Mouse (Mus musculus): ENCODE results near the gene Zxdc. TPM values are rescaled to one million over a fixed set of nuclear protein-coding genes. Genes with fewer than 3 reads are reported as not detected.

Gene Zxdc
- polyA plus RNA-seq (2015; fragmentation: Nextera tagmentation; extraction: Ambion mirVana), result 11.0 TPM in 2 replicates

DNA sequence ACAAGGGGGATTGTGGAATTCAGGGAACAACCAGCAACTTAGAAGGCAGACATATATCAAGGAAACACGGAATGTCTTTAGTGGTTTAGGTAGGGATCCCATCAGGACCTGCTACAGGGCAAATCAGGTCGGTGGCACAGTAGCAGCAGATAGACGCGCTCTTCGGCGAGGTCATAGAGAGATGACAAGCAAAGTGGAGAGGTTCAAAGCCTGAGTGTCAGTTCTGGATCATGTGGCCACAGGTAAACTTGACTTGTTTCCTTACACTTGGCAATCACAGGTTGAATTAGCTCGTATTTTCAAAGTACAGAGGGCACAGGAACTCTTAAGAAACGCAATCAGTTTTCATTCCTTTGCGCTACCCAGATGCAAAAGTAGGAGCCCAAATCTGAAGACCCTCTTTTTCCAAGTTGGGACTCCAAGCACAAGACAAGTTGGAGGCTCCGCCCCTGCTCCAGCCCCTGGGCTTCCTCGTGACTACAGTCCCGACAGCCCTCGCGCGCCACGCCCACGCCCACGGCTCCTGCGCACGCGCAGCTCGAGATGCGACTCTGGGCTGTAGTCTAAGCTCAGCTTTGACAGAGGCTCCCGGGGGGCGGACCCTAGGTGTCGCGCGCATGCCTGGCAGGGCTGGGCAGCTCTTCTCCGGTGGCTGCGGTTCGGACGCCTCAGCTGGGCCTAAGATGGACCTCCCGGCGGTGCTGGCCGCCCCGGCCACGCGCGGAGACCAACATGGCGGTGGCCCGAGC, at the start of gene Zxdc:
Gene Zxdc (plus strand): TSS at position 517 of the 749 bp plus-strand sequence.
- peaks cover 33% of the 10 kb centered on the region for H3K4me1 ChIP-seq (replicated peaks)
- H3K4me3 ChIP-seq (replicated peaks), result peak within 1 kb of the TSS; percentile 95
- H3K9ac ChIP-seq (replicated peaks), result peak within 1 kb of the TSS; percentile 88
- peak within 1 kb of the TSS; percentile 83 for H3K27ac ChIP-seq
- no peaks in the 10 kb centered on the region for H3K9me3 ChIP-seq
- H3K36me3 ChIP-seq, result peaks cover 16% of the 10 kb centered on the region
- WGBS, result 6% methylated on average over 41 of the region's 41 CpGs
- ATAC-seq, result peak; percentile 98
- H3K4me2 ChIP-seq (replicated peaks), result peak within 1 kb of the TSS; percentile 98
- no peaks in the 10 kb centered on the region for H3K27me3 ChIP-seq

DNA sequence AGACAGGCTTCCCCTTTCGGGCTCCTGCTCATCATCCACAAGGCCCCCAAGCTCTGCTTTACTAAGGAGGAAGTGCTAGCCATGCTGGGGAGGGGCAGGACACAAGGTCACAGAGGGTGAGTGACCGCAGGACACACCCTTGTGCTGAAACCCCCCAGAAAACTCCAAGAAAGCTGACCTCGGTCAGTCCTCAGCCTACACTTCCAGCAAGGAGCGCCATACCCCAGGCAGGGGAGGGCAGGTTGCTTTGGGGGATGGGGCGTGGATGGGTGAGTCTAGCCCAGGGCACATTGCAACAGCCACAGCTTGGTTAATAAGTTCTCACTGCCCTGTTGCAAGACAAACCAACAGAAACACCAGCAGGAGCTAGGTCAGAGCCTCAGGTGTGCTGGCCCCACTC, 48.9 kb upstream of the Zxdc start:
- H3K4me3 ChIP-seq (replicated peaks), result no peak overlapping the region
- H3K27ac ChIP-seq, result no peak overlapping the region
- 80% methylated on average over 5 of the region's 5 CpGs for WGBS
- no peaks in the 10 kb centered on the region for H3K9me3 ChIP-seq
- H3K4me1 ChIP-seq (replicated peaks), result no peaks in the 10 kb centered on the region
- ATAC-seq, result no peak
- no peak overlapping the region for H3K4me2 ChIP-seq (replicated peaks)
- H3K27me3 ChIP-seq, result no peaks in the 10 kb centered on the region; the same call in 1 of the 2 replicates
- no peaks in the 10 kb centered on the region for H3K36me3 ChIP-seq
- no peak overlapping the region for H3K9ac ChIP-seq (replicated peaks)

DNA sequence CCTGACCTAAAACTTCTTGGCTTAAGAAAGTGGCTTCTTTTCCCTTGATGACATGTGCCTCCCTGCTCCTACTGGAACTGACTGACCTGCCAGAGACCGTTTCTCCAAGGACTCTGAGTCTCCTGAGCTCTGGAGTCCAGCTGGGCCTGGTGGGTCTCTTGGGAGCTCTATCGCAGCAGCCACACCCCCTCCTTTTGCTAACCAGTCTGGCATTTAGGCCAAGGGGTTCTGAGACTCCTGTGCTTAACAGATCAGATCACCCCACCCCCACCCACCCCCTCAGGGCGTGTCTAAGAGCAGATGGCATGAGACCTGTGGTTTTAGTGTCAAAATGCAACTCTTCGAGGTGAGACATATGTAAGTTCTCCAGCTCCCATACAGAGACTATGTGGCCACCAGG, 47.5 kb upstream of the Zxdc start:
- Histone ChIP-seq H3K9ac (replicated peaks) (no peak overlapping the region), H3K4me3 (replicated peaks) (no peak overlapping the region), H3K9me3 (no peaks in the 10 kb centered on the region), H3K4me1 (replicated peaks) (no peaks in the 10 kb centered on the region), H3K27ac (no peak overlapping the region), H3K36me3 (no peaks in the 10 kb centered on the region), H3K4me2 (replicated peaks) (no peak overlapping the region), H3K27me3 (no peaks in the 10 kb centered on the region; the same call in 1 of the 2 replicates)
- WGBS, result 46% methylated on average over 4 of the region's 4 CpGs
- ATAC-seq, result no peak

DNA sequence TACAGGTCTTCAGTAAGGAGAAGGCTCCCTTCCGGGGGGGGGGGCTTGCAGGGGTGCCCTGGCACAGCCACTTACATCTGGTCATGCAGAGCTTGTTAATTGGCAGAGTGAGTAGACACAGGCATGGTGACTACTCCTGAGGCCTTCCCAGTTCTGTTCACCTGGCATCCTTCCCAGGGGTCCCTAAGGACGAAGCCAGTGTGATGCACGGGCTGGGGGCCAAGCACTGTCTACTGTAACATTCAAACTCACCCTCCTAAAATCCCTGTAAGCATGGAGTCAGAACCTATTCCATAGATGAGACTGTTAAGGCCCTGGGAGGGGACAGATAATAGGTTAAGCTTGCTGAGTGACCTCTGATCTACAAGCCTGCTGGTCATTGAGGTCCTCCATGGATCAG, 45.3 kb upstream of the Zxdc start:
- 73% methylated on average over 3 of the region's 3 CpGs for WGBS
- peak; percentile 19; the same call in 1 of the 2 replicates for ATAC-seq
- no peaks in the 10 kb centered on the region for H3K9me3 ChIP-seq
- no peaks in the 10 kb centered on the region for H3K4me1 ChIP-seq (replicated peaks)
- no peak overlapping the region for H3K4me2 ChIP-seq (replicated peaks)
- no peak overlapping the region for H3K27ac ChIP-seq
- H3K27me3 ChIP-seq, result no peaks in the 10 kb centered on the region; the same call in 1 of the 2 replicates
- no peaks in the 10 kb centered on the region for H3K36me3 ChIP-seq
- no peak overlapping the region for H3K4me3 ChIP-seq (replicated peaks)
- H3K9ac ChIP-seq (replicated peaks), result no peak overlapping the region

DNA sequence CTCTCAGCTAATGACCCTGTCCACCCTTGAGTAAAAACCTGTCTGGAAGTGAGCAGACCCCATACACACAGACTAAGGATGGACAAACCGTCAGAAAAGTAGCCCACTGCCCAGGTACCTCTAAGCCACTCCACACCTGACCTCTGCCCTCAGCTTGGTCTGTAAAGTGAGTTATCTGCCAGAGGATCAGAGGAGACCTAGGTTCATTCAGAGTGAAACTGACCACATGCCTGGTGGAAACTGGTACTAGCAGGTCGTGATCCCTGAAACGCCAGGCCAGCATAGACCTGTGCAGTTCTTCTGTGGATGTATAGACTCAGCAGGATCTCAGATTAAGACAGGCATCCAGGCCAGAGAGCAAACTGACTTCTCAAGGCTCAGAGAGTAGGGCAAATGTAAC, 44.8 kb upstream of the Zxdc start:
- WGBS, result 77% methylated on average over 3 of the region's 3 CpGs
- H3K27me3 ChIP-seq, result no peaks in the 10 kb centered on the region; the same call in 1 of the 2 replicates
- no peak overlapping the region for H3K4me3 ChIP-seq (replicated peaks)
- no peak for ATAC-seq
- H3K36me3 ChIP-seq, result no peaks in the 10 kb centered on the region
- no peaks in the 10 kb centered on the region for H3K4me1 ChIP-seq (replicated peaks)
- no peak overlapping the region for H3K9ac ChIP-seq (replicated peaks)
- H3K4me2 ChIP-seq (replicated peaks), result no peak overlapping the region
- H3K27ac ChIP-seq, result no peak overlapping the region
- H3K9me3 ChIP-seq, result no peaks in the 10 kb centered on the region

DNA sequence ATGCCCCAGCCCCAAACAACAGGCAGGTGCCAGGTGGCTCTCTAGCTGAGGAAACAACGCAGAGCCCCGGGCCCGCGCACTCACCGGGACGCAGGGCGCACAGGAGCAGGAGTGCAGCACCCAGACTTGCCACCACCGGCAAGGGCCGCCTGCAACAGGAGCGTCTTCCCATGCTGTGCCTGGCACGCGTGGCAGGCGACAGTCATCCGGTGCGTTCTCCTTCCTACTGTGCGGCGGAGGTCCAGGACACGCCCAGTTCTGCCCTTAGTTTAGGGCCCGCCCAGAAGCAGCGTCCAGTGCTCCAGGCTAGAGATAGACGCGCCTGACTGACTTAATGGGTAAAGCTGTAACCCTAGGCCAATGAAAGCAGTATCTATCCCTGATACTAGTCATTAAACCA, 44.3 kb upstream of the Zxdc start, which contains the start of gene Chst13:
Gene Chst13 (minus strand): TSS at position 195 of the 400 bp plus-strand sequence.
- H3K9me3 ChIP-seq, result no peaks in the 10 kb centered on the region
- no peak within 1 kb of the TSS for H3K4me3 ChIP-seq (replicated peaks)
- H3K4me2 ChIP-seq (replicated peaks), result peak within 1 kb of the TSS; percentile 43
- no peaks in the 10 kb centered on the region; the same call in 1 of the 2 replicates for H3K27me3 ChIP-seq
- ATAC-seq, result no peak
- H3K36me3 ChIP-seq, result no peaks in the 10 kb centered on the region
- H3K4me1 ChIP-seq (replicated peaks), result no peaks in the 10 kb centered on the region
- H3K27ac ChIP-seq, result no peak within 1 kb of the TSS
- H3K9ac ChIP-seq (replicated peaks), result no peak within 1 kb of the TSS
- WGBS, result 11% methylated on average over 22 of the region's 22 CpGs

DNA sequence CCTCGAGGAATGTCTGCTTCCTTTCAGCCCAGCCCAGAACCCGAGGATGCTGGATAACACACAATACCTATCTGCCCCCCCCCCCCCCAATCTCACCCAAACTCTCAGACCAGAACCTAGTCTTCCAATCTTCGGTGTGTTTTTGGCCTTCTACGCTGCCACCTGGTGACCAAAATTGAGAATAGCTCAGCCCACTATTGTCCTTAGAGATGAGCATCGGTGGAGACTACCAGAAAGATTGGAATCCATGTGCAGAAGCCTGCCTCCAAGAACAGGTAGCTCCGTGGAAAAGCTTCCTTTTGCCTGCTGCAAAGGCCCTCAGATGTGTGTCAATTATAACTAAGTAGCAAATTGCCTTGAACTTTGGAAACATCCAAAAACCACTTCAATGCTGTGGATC, 41.6 kb upstream of the Zxdc start:
- no peaks in the 10 kb centered on the region for H3K9me3 ChIP-seq
- no peaks in the 10 kb centered on the region for H3K4me1 ChIP-seq (replicated peaks)
- no peaks in the 10 kb centered on the region for H3K36me3 ChIP-seq
- H3K4me2 ChIP-seq (replicated peaks), result no peak overlapping the region
- ATAC-seq, result no peak
- WGBS, result 20% methylated on average over 6 of the region's 6 CpGs
- no peak overlapping the region for H3K4me3 ChIP-seq (replicated peaks)
- no peaks in the 10 kb centered on the region; the same call in 1 of the 2 replicates for H3K27me3 ChIP-seq
- H3K9ac ChIP-seq (replicated peaks), result no peak overlapping the region
- H3K27ac ChIP-seq, result no peak overlapping the region

DNA sequence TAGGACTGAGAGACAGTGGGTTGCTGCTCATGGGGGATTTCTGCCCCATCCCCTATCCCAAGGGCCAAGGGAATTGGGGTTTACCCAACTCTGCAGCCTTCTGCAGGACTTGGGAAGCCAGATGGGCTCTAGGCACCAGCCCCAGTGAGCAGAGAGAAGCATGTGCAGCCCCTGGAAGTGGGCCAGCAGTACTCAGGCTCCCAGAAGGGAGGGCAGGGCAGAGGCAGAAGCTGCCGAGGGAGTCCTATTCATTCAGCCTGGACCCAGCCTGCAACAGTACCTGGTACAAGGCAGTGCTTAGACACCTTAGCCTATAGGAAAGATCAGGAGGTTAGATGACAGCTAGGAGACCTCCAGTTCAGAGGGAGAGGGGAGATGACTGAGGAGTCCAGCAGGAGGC, 39.3 kb upstream of the Zxdc start:
- no peak overlapping the region for H3K4me2 ChIP-seq (replicated peaks)
- H3K27me3 ChIP-seq, result no peaks in the 10 kb centered on the region; the same call in 1 of the 2 replicates
- no peaks in the 10 kb centered on the region for H3K4me1 ChIP-seq (replicated peaks)
- no peaks in the 10 kb centered on the region for H3K36me3 ChIP-seq
- WGBS, result 35% methylated on average over 1 of the region's 1 CpGs
- no peak overlapping the region for H3K4me3 ChIP-seq (replicated peaks)
- H3K27ac ChIP-seq, result no peak overlapping the region
- ATAC-seq, result peak; percentile 62
- no peak overlapping the region for H3K9ac ChIP-seq (replicated peaks)
- no peaks in the 10 kb centered on the region for H3K9me3 ChIP-seq

DNA sequence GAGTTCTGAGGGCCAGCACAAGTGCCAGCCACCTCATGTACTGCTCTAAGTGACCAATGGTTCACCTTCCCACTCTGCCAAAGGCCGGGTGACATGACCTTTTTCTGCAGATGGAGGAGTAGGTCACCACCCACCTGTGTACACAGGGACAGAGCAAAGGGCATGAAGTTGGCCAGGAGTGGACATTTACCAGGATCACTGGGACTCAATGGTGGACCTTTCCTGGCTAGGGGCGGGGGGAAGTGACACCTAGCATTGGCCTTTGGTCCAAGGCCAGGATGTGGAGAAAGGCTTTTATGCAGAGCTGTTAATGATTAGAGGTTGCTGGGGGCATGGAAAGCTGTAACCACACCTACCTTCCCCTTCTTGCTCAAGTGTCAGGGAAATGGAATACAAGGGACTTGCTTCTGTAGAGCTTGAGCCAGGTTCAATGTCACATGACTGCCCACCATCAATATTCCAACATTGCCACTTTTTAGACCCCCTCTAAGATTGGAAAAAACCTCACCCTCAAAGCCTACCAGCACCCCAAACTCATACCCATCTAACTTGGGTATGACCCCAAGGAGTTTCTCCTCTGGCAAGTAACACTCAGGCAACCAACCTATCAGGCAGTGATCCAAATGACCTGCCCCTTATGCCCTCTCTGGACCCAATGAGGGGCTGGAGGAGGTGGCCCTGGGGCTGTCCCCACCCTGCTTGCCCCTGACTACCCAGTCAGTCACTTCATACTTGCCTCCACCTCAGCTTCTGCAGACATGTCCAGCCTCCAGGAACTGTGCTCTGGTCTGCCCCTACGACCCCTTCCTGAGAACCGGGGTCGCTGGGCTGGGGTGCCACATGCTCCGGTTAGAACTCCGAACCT, 36.5 kb upstream of the Zxdc start, which contains the start of gene Uroc1:
Gene Uroc1 (plus strand): TSS at position 724 of the 865 bp plus-strand sequence.
- no peak for ATAC-seq
- Histone ChIP-seq H3K4me3 (replicated peaks) (no peak within 1 kb of the TSS), H3K27ac (no peak within 1 kb of the TSS), H3K9me3 (no peaks in the 10 kb centered on the region), H3K4me1 (replicated peaks) (no peaks in the 10 kb centered on the region), H3K27me3 (no peaks in the 10 kb centered on the region), H3K4me2 (replicated peaks) (no peak within 1 kb of the TSS), H3K9ac (replicated peaks) (no peak within 1 kb of the TSS), H3K36me3 (no peaks in the 10 kb centered on the region)
- 83% methylated on average over 7 of the region's 7 CpGs for WGBS

DNA sequence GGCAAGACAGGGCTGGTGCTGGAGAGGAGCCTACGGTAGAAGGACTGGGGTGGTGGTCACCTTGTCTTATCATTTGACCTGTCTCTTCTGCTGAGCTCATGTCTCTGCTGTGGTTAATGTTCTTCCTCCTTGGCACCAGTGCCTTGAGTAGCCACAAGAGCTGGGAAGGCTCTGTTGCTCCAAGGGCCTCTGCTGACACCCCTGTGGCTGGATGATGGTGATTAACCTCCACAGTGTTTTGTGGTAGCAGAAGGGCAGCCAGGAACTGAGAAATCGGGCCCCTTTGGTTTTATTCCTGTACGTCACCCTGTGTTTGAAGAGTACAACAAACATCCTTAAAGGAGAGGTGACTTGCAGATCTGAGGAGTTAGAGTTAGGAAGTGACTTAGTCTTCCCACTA, 35.0 kb upstream of the Zxdc start:
- no peak for ATAC-seq
- whole genome bisulfite sequencing, result 84% methylated on average over 3 of the region's 3 CpGs

DNA sequence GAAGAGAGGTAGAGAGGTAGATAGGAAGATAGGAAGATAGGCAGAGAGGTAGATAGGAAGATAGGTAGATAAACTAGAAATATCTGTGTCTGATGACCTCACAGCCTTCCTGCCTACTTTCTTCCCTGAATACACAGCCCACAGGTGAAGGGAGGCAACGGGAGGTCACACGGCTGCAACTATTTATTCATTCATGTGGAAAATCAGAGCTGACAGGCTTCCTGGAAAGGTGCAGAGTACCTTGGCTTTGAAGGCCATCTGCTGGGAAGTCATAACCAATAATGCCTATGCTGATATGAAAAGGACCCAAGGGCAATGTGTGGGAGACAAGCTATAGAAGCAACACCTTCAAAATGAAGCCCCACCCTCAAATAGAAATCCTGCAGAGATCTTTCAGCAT, 26.9 kb upstream of the Zxdc start:
- Histone ChIP-seq H3K36me3 (no peaks in the 10 kb centered on the region), H3K9ac (replicated peaks) (no peak overlapping the region), H3K9me3 (no peaks in the 10 kb centered on the region), H3K4me3 (replicated peaks) (no peak overlapping the region), H3K27me3 (no peaks in the 10 kb centered on the region), H3K4me1 (replicated peaks) (no peaks in the 10 kb centered on the region), H3K27ac (no peak overlapping the region), H3K4me2 (replicated peaks) (no peak overlapping the region)
- 77% methylated on average over 2 of the region's 2 CpGs for WGBS
- no peak for ATAC-seq

More for the DNA sequence above, 35.0 kb upstream of the Zxdc start:
- Histone ChIP-seq H3K9ac (replicated peaks) (no peak overlapping the region), H3K4me1 (replicated peaks) (no peaks in the 10 kb centered on the region), H3K4me2 (replicated peaks) (no peak overlapping the region), H3K36me3 (no peaks in the 10 kb centered on the region), H3K9me3 (no peaks in the 10 kb centered on the region), H3K27ac (no peak overlapping the region), H3K27me3 (no peaks in the 10 kb centered on the region), H3K4me3 (replicated peaks) (no peak overlapping the region)

DNA sequence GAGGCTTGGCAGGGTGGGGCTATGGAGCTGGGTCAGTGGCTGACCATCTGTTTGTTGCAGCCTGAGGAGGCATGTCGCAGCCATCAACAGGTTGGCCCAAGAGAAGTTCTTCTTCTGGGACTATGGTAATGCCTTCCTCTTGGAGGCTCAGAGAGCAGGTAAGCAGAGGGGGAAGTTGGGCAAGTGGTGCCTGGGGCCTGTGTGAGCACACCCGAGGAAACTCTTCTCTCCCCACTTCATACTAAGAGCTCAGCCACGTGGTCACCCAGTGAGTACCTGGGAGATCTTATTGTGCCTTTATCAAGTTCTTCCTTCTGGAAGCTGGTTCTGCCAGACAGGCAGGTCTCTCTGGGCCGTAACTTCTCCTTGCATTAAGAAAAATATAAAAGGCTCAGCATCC, 22.1 kb upstream of the Zxdc start:
- H3K9me3 ChIP-seq, result no peaks in the 10 kb centered on the region

More for the DNA sequence above, 22.1 kb upstream of the Zxdc start:
- no peak overlapping the region for H3K27ac ChIP-seq
- no peak overlapping the region for H3K9ac ChIP-seq (replicated peaks)
- no peaks in the 10 kb centered on the region for H3K36me3 ChIP-seq
- WGBS, result 82% methylated on average over 4 of the region's 4 CpGs
- H3K27me3 ChIP-seq, result no peaks in the 10 kb centered on the region
- no peak overlapping the region for H3K4me3 ChIP-seq (replicated peaks)
- ATAC-seq, result no peak
- H3K4me1 ChIP-seq (replicated peaks), result no peaks in the 10 kb centered on the region
- no peak overlapping the region for H3K4me2 ChIP-seq (replicated peaks)
